10 mouse cellular contexts compared by ENCODE assay signal in genomic region chr19:26814629-26815028, GRCm38 (mm10).
DNase-seq lines count a peak whose midpoint lies in the region; ATAC-seq and TF ChIP-seq lines count a peak whose summit lies in the region.
"Had no signal": no experiment of that assay in that cellular context is flagged by ENCODE, and none has a peak within 500 bp of the region (broad histone marks: within the 10 kb centered on the region; RNA-seq: fewer than 3 reads in every experiment).

No protein-coding gene starts in this region.

- no peak overlapping the region for H3K27ac ChIP-seq in heart, adult 2 months
- H3K27ac ChIP-seq in heart, embryonic 10.5 days: no peak overlapping the region
- H3K27ac ChIP-seq in thymus, adult 2 months (ENCODE audit: control insufficient read depth, insufficient read depth, low read length): no peak overlapping the region
- H3K27ac ChIP-seq: liver, embryonic 14.5 days had no signal

- no peak for ATAC-seq in monocyte, adult 5-6 weeks (replicated peaks; ENCODE audit: insufficient number of reproducible peaks, low FRiP score, low TSS enrichment, poor library complexity, severe bottlenecking)

- peak; percentile 57 for TF ChIP-seq CTCF in heart, adult 2 months (IDR thresholded peaks at IDR 0.05)
- no peak for TF ChIP-seq CTCF in thymus, adult 2 months (IDR thresholded peaks at IDR 0.05; ENCODE audit: borderline replicate concordance, control insufficient read depth, extremely low read depth, insufficient read depth, low read length, poor library complexity)

- 0 out of 2 replicates have a peak, but pooled peaks cover 4% of the 10 kb centered on the region for H3K9me3 ChIP-seq in heart, embryonic 10.5 days

- H3K4me3 ChIP-seq in heart, adult 2 months: no peak overlapping the region
- H3K4me3 ChIP-seq in heart, embryonic 10.5 days: no peak overlapping the region
- H3K4me3 ChIP-seq in thymus, adult 2 months (ENCODE audit: control insufficient read depth, insufficient read depth, low read length): no peak overlapping the region

- 57% methylated on average over 4 of the region's 4 CpGs for WGBS in heart, adult 2 months
- 34% methylated on average over 4 of the region's 4 CpGs for WGBS in heart, embryonic 10.5 days
- 88% methylated on average over 4 of the region's 4 CpGs for WGBS in thymus, adult 2 months

- H3K36me3 ChIP-seq in heart, adult 2 months (ENCODE audit: control insufficient read depth, insufficient read depth, low read length): no peaks in the 10 kb centered on the region
- no peaks in the 10 kb centered on the region for H3K36me3 ChIP-seq in heart, embryonic 10.5 days
- no peaks in the 10 kb centered on the region for H3K36me3 ChIP-seq in thymus, adult 2 months (ENCODE audit: control insufficient read depth, insufficient read depth, low read length)

- no peak for TF ChIP-seq EP300 in heart, adult 2 months (IDR thresholded peaks at IDR 0.05; ENCODE audit: insufficient read depth, low read depth, low read length)

- intact Hi-C loops in heart, adult 2 months (cut with DNase I): loop anchor here (5.0 to 10.0 kb wide), 2 partner anchors 520 to 603 kb away; no protein-coding TSS in a partner anchor

- no peak for TF ChIP-seq POLR2A in heart, adult 2 months (IDR thresholded peaks at IDR 0.05; ENCODE audit: insufficient read depth, low read depth, low read length)
- no peak for TF ChIP-seq POLR2A in thymus, adult 2 months (IDR thresholded peaks at IDR 0.05; ENCODE audit: control insufficient read depth, extremely low read depth, insufficient read depth, low read length, poor library complexity)

- H3K79me2 ChIP-seq in heart, adult 2 months (replicated peaks; ENCODE audit: control insufficient read depth, insufficient read depth, low read length): no peaks in the 10 kb centered on the region

- H3K9ac ChIP-seq in heart, adult 2 months (ENCODE audit: low read depth, low read length): no peak overlapping the region
- H3K9ac ChIP-seq: liver, embryonic 14.5 days had no signal

- no peaks in the 10 kb centered on the region for H3K4me1 ChIP-seq in heart, adult 2 months (ENCODE audit: control insufficient read depth, insufficient read depth, low read length)
- no peaks in the 10 kb centered on the region for H3K4me1 ChIP-seq in heart, embryonic 10.5 days
- no peaks in the 10 kb centered on the region for H3K4me1 ChIP-seq in thymus, adult 2 months (replicated peaks; ENCODE audit: control insufficient read depth, insufficient read depth, low read length)

- no peaks in the 10 kb centered on the region for H3K27me3 ChIP-seq in heart, adult 2 months (ENCODE audit: control insufficient read depth, insufficient read depth, low read length)
- H3K27me3 ChIP-seq in heart, embryonic 10.5 days (ENCODE audit: insufficient read depth, poor library complexity, severe bottlenecking): no peaks in the 10 kb centered on the region
- H3K27me3 ChIP-seq in thymus, adult 2 months (ENCODE audit: control insufficient read depth, insufficient read depth, low read length): no peaks in the 10 kb centered on the region

- DNase-seq in heart, adult 2 months: peak in 1 of 2 experiments; percentile 17
- DNase-seq in heart, embryonic 10.5 days (ENCODE audit: low spot score): no peak
- peak; percentile 22 for DNase-seq in lung, postnatal 10 days
- no peak for DNase-seq in lung, postnatal 25 days (ENCODE audit: low spot score)
- DNase-seq in embryo, embryonic 10.5 days (ENCODE audit: low spot score): peak; percentile 60
- peak; percentile 58 for DNase-seq in retina, embryonic 14.5 days (ENCODE audit: low spot score)
- no peak for DNase-seq in thymus, adult 2 months
- DNase-seq: thymus, adult 18-20 months had no signal

Comparison
In these comparisons a context has a peak if more than half of its experiments do, and no peak if none do; other contexts are left out.
1. DNase-seq: peak in lung, postnatal 10 days (single experiment), embryo, embryonic 10.5 days (single experiment) and retina, embryonic 14.5 days (single experiment); none in heart, embryonic 10.5 days (single experiment), lung, postnatal 25 days (single experiment) and thymus, adult 2 months (single experiment).